Mouse (Mus musculus) intestine, embryonic 16.5 days (tissue): ENCODE measurements around the gene Pdzd2. TPM values are rescaled to one million over a fixed set of nuclear protein-coding genes. Genes with fewer than 3 reads are reported as not detected.

Source experiments
- ATAC-seq: fragments of 200-750 bp; cut with Nextera tagmentation; 2 replicates; pipeline ENCODE4 v1.8.0; 2017; ENCODE audit warnings: moderate TSS enrichment, moderate library complexity
- H3K27ac ChIP-seq: fragments of 300-500 bp; sonication (generic); 2 replicates; pipeline ENCODE4 v1.5.1; 2014; ENCODE audit warnings: mild to moderate bottlenecking, low read length
- H3K27me3 ChIP-seq: fragments of 300-500 bp; sonication (generic); replicated peaks from 2 replicates; pipeline ENCODE4 v1.6.1; 2014; ENCODE audit warnings: low read length, control low read depth, mixed read lengths; ENCODE audit not compliant: control insufficient read depth, insufficient read depth
- H3K36me3 ChIP-seq: fragments of 300-500 bp; sonication (generic); 2 replicates; pipeline ENCODE4 v1.6.1; 2014; ENCODE audit warnings: low read length, control low read depth; ENCODE audit not compliant: control insufficient read depth, insufficient read depth
- H3K4me1 ChIP-seq: fragments of 300-500 bp; sonication (generic); 2 replicates; pipeline ENCODE4 v1.6.1; 2014; ENCODE audit warnings: low read length, control low read depth, mixed read lengths; ENCODE audit not compliant: control insufficient read depth, insufficient read depth
- H3K4me2 ChIP-seq: fragments of 300-500 bp; sonication (generic); 2 replicates; pipeline ENCODE4 v1.6.1; 2014; ENCODE audit warnings: low read depth, low read length, control low read depth
- H3K4me3 ChIP-seq: fragments of 300-500 bp; sonication (generic); 2 replicates; pipeline ENCODE4 v1.5.1; 2014; ENCODE audit warnings: mild to moderate bottlenecking, low read length
- H3K9ac ChIP-seq: fragments of 300-500 bp; sonication (generic); 2 replicates; pipeline ENCODE4 v1.6.1; 2014; ENCODE audit warnings: low read depth, low read length
- H3K9me3 ChIP-seq: fragments of 300-500 bp; sonication (generic); 2 replicates; pipeline ENCODE4 v1.6.1; 2016; ENCODE audit warnings: low read length, control low read depth; ENCODE audit not compliant: control insufficient read depth
- WGBS: fragments of 180-500 bp; shearing (Covaris S2); extraction: QIAGEN DNeasy Blood & Tissue Kit; methylation state at CpG from one replicate; pipeline ENCODE4 v1.1.7; 2014; 5-methylcytosine and 5-hydroxymethylcytosine counted together
- polyA plus RNA-seq: library from polyadenylated mRNA; unstranded; fragments of >200 nt; fragmentation: Nextera tagmentation; extraction: Ambion mirVana; gene quantifications from 2 replicates; pipeline ENCODE4 v1.2.1, GENCODE M21; 2015

Gene Pdzd2
- polyA plus RNA-seq, 1 experiment from 2014 or later, result 9.1 TPM

- ATAC-seq, result no peak
Measured at GRCm38 (mm10) chr15:12506514-12506913, 233.2 kb downstream of the Pdzd2 start.

GRCm38 (mm10) chr15:12506085-12506484 is 233.6 kb downstream of the Pdzd2 start:
- H3K4me1 ChIP-seq, result no peaks in the 10 kb centered on the region
- H3K9me3 ChIP-seq, result no peaks in the 10 kb centered on the region
- H3K27me3 ChIP-seq, result no peaks in the 10 kb centered on the region
- ATAC-seq, result no peak
- H3K4me2 ChIP-seq, result no peak overlapping the region
- H3K4me3 ChIP-seq, result no peak overlapping the region
- no peak overlapping the region for H3K27ac ChIP-seq
- no peak overlapping the region for H3K9ac ChIP-seq
- H3K36me3 ChIP-seq, result no peaks in the 10 kb centered on the region
- 73% methylated on average over 4 of the region's 4 CpGs for WGBS

More at GRCm38 (mm10) chr15:12506514-12506913, 233.2 kb downstream of the Pdzd2 start:
- Histone ChIP-seq H3K27me3 (no peaks in the 10 kb centered on the region), H3K4me3 (no peak overlapping the region), H3K4me2 (no peak overlapping the region), H3K9me3 (no peaks in the 10 kb centered on the region), H3K36me3 (no peaks in the 10 kb centered on the region), H3K4me1 (no peaks in the 10 kb centered on the region), H3K9ac (no peak overlapping the region), H3K27ac (no peak overlapping the region)
- 83% methylated on average over 10 of the region's 10 CpGs for WGBS

DNA sequence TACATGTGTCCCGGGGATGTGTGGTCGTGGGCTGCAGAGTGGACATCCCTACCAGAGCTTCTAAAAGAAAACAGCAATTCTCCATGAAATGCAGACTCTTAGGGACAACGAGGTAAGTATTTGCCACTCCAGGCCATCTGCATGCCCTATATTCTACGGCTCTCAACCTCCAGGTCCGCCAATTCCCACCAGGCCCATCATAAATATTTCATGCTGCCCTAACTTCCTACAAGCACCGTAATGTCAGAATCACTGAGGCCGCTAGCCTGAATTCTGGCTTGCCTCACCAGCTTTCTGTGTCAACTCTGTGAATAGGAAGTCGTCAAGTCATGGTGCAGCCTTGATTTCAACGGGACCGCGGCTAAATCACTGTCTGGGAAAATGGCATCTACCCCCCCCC is 234.2 kb downstream of the Pdzd2 start:
- WGBS, result 82% methylated on average over 11 of the region's 11 CpGs
- H3K4me3 ChIP-seq, result no peak overlapping the region

DNA sequence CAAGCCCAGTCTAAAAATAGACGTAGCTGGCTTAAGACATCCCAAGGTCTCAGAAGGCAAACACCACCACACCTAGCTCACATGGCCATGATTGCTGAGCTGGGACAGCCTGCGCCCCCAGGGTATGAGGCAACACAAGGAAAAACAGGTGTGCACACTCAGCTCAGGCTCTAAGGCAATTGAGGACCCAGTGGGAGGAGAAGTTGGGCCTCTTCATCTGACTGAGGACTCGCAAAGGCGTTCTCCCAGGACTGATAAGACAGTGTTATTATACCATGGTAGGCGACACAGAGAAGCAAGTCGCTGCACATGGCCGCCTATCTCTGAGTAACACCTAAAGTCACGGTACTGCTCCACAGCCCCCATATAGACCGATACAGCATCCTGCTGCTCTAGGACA is 235.8 kb downstream of the Pdzd2 start:
- no peaks in the 10 kb centered on the region for H3K4me1 ChIP-seq
- no peak overlapping the region for H3K9ac ChIP-seq
- peak; percentile 92 for ATAC-seq
- H3K4me2 ChIP-seq, result no peak overlapping the region
- H3K27ac ChIP-seq, result no peak overlapping the region
- whole genome bisulfite sequencing, result 72% methylated on average over 9 of the region's 9 CpGs
- no peak overlapping the region for H3K4me3 ChIP-seq
- no peaks in the 10 kb centered on the region for H3K9me3 ChIP-seq
- no peaks in the 10 kb centered on the region for H3K36me3 ChIP-seq
- no peaks in the 10 kb centered on the region for H3K27me3 ChIP-seq

More for the DNA sequence above, 234.2 kb downstream of the Pdzd2 start:
- ATAC-seq, result no peak
- H3K4me1 ChIP-seq, result no peaks in the 10 kb centered on the region
- H3K27me3 ChIP-seq, result no peaks in the 10 kb centered on the region
- H3K4me2 ChIP-seq, result no peak overlapping the region
- no peaks in the 10 kb centered on the region for H3K36me3 ChIP-seq
- H3K27ac ChIP-seq, result no peak overlapping the region
- H3K9me3 ChIP-seq, result no peaks in the 10 kb centered on the region
- no peak overlapping the region for H3K9ac ChIP-seq

- Histone ChIP-seq H3K9me3 (no peaks in the 10 kb centered on the region), H3K4me2 (no peak overlapping the region), H3K36me3 (no peaks in the 10 kb centered on the region), H3K9ac (no peak overlapping the region), H3K4me1 (no peaks in the 10 kb centered on the region), H3K27me3 (no peaks in the 10 kb centered on the region), H3K27ac (no peak overlapping the region), H3K4me3 (no peak overlapping the region)
- ATAC-seq, result no peak
- WGBS, result 71% methylated on average over 13 of the region's 13 CpGs
Measured at GRCm38 (mm10) chr15:12501924-12502548, 237.7 kb downstream of the Pdzd2 start.

DNA sequence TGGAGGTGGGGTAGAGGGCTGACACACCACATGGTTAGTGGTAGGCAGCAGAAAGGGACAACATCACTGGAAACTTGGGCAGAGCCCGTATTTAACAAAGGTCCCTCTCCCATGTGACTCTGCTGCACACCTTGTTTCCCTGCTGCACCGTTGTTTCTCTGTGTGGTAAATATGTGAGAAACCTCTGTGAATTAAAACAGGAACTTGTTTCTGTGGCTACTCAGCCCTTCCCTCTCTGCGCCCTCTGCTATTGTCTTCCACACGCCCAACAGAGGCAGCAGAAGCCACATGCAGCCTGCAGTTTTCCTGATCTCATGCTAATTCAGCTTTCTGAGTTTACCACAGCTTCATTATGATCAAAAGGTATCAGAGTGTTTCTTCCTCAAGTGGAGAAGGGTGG is 239.1 kb downstream of the Pdzd2 start:
- no peak overlapping the region for H3K27ac ChIP-seq
- no peaks in the 10 kb centered on the region for H3K9me3 ChIP-seq
- no peak for ATAC-seq
- no peaks in the 10 kb centered on the region for H3K27me3 ChIP-seq
- no peak overlapping the region for H3K9ac ChIP-seq
- no peak overlapping the region for H3K4me2 ChIP-seq
- no peaks in the 10 kb centered on the region for H3K4me1 ChIP-seq
- 70% methylated on average over 4 of the region's 4 CpGs for WGBS
- H3K36me3 ChIP-seq, result no peaks in the 10 kb centered on the region
- no peak overlapping the region for H3K4me3 ChIP-seq

GRCm38 (mm10) chr15:12494084-12494483 is 245.6 kb downstream of the Pdzd2 start:
- no peak overlapping the region for H3K4me2 ChIP-seq
- peaks cover 12% of the 10 kb centered on the region; the same call in 1 of the 2 replicates for H3K4me1 ChIP-seq
- no peaks in the 10 kb centered on the region for H3K27me3 ChIP-seq
- H3K4me3 ChIP-seq, result no peak overlapping the region
- no peak overlapping the region for H3K27ac ChIP-seq
- ATAC-seq, result no peak
- no peak overlapping the region for H3K9ac ChIP-seq
- no peaks in the 10 kb centered on the region for H3K36me3 ChIP-seq
- H3K9me3 ChIP-seq, result no peaks in the 10 kb centered on the region

- H3K27ac ChIP-seq, result no peak overlapping the region
- WGBS, result 46% methylated on average over 7 of the region's 7 CpGs
- H3K4me3 ChIP-seq, result no peak overlapping the region
- no peak overlapping the region for H3K9ac ChIP-seq
- no peak overlapping the region for H3K4me2 ChIP-seq
- no peaks in the 10 kb centered on the region for H3K27me3 ChIP-seq
- peaks cover 12% of the 10 kb centered on the region; the same call in 1 of the 2 replicates for H3K4me1 ChIP-seq
- no peaks in the 10 kb centered on the region for H3K36me3 ChIP-seq
- no peaks in the 10 kb centered on the region for H3K9me3 ChIP-seq
- peak; percentile 58 for ATAC-seq
Measured at GRCm38 (mm10) chr15:12493258-12493657, 246.5 kb downstream of the Pdzd2 start.

GRCm38 (mm10) chr15:12490969-12491368 is 248.8 kb downstream of the Pdzd2 start:
- peak; percentile 30 for ATAC-seq
- peaks cover 12% of the 10 kb centered on the region; the same call in 1 of the 2 replicates for H3K4me1 ChIP-seq
- H3K36me3 ChIP-seq, result no peaks in the 10 kb centered on the region
- no peak overlapping the region for H3K4me2 ChIP-seq
- H3K9me3 ChIP-seq, result no peaks in the 10 kb centered on the region
- no peaks in the 10 kb centered on the region for H3K27me3 ChIP-seq
- no peak overlapping the region for H3K4me3 ChIP-seq
- WGBS, result 34% methylated on average over 3 of the region's 3 CpGs
- 0 out of 2 replicates have a peak overlapping the region, but pooled peaks have one; percentile 39 for H3K27ac ChIP-seq
- H3K9ac ChIP-seq, result no peak overlapping the region

- no peak overlapping the region for H3K9ac ChIP-seq
- no peak overlapping the region for H3K4me2 ChIP-seq
- peaks cover 12% of the 10 kb centered on the region; the same call in 1 of the 2 replicates for H3K4me1 ChIP-seq
- WGBS, result 24% methylated on average over 7 of the region's 7 CpGs
- H3K27ac ChIP-seq, result 0 out of 2 replicates have a peak overlapping the region, but pooled peaks have one; percentile 39
- no peaks in the 10 kb centered on the region for H3K27me3 ChIP-seq
- H3K4me3 ChIP-seq, result no peak overlapping the region
- peak; percentile 75 for ATAC-seq
- H3K9me3 ChIP-seq, result no peaks in the 10 kb centered on the region
- H3K36me3 ChIP-seq, result no peaks in the 10 kb centered on the region
Measured at GRCm38 (mm10) chr15:12490527-12490926, 249.2 kb downstream of the Pdzd2 start.
